Mouse (Mus musculus): ENCODE measurements at regions not wholly inside any gene's neighbourhood (a gene's known extent, or its start where the extent isn't known, plus 50 kb on each side); places are given as distances from the start of the nearest gene placed in this dataset.

DNA sequence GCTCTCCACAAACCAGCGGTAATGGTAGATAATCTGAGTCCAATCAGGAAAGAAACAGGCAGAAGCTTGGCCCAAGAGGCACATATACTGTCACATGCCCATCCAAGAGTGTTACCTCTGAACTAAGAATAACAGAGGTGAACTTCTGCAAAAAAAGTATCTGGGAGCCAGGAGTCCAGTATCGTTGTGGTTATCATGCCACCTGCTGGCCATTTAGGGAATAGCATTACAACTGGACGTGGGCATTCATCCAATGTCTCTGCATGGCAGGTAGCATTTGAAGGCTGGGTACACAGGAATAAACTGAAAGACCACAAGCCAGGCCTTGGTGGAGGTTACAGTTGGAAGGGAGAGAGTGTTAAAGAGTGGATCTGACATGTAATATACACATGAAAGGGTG, 70.9 kb upstream of the Thy1 start:
- H3K9ac ChIP-seq (ENCODE audit: control insufficient read depth, low read depth, low read length, poor library complexity, severe bottlenecking), result no peak overlapping the region
- 0 out of 4 replicates have a peak, but pooled peaks cover 0 to 1% of the 10 kb centered on the region in 2 experiments for H3K27me3 ChIP-seq (ENCODE audit: control insufficient read depth in 1 of 2, insufficient read depth in 2 of 2, low read length in 2 of 2)
- peak; percentile 69 for DNase-seq (ENCODE audit: low read depth, low spot score)
- no peak overlapping the region for H3K4me3 ChIP-seq (ENCODE audit: control insufficient read depth in 1 of 2, insufficient read depth in 1 of 2, low read depth in 2 of 2, low read length in 2 of 2)
- H3K9me3 ChIP-seq (replicated peaks; ENCODE audit: insufficient read depth, low read length), result no peaks in the 10 kb centered on the region
- no peaks in the 10 kb centered on the region for H3K36me3 ChIP-seq (ENCODE audit: control insufficient read depth in 1 of 2, insufficient read depth in 2 of 2, low read length in 2 of 2)
- H3K27ac ChIP-seq (ENCODE audit: control insufficient read depth, low read depth, low read length), result no peak overlapping the region
- H3K79me2 ChIP-seq (ENCODE audit: control insufficient read depth, insufficient read depth, low read length, poor library complexity), result no peaks in the 10 kb centered on the region
- H3K4me1 ChIP-seq (ENCODE audit: control insufficient read depth in 1 of 2, insufficient read depth in 2 of 2, low read length in 2 of 2), result no peaks in the 10 kb centered on the region
- TF ChIP-seq HCFC1 (IDR thresholded peaks at IDR 0.05; ENCODE audit: low read depth, low read length) (no peak), SMC3 (IDR thresholded peaks at IDR 0.05; ENCODE audit: low read depth, low read length) (peak; percentile 84), ZNF384 (IDR thresholded peaks at IDR 0.05; ENCODE audit: low read depth, low read length) (peak; percentile 58), CTCF (IDR thresholded peaks at IDR 0.05 in 2 of 3, conservative IDR thresholded peaks at IDR 0.05 in 1 of 3; ENCODE audit: control insufficient read depth in 1 of 3, insufficient read depth in 1 of 3, low read depth in 2 of 3, low read length in 3 of 3, poor library complexity in 1 of 3, severe bottlenecking in 1 of 3) (peak; percentile 74 to 89 (median 86)), MEF2A (IDR thresholded peaks at IDR 0.05; ENCODE audit: extremely low read depth, insufficient replicate concordance, low read depth, low read length, poor library complexity, severe bottlenecking) (no peak), ZC3H11A (IDR thresholded peaks at IDR 0.05; ENCODE audit: low read depth, low read length) (peak; percentile 58), RAD21 (IDR thresholded peaks at IDR 0.05; ENCODE audit: low read depth, low read length) (peak; percentile 79)

DNA sequence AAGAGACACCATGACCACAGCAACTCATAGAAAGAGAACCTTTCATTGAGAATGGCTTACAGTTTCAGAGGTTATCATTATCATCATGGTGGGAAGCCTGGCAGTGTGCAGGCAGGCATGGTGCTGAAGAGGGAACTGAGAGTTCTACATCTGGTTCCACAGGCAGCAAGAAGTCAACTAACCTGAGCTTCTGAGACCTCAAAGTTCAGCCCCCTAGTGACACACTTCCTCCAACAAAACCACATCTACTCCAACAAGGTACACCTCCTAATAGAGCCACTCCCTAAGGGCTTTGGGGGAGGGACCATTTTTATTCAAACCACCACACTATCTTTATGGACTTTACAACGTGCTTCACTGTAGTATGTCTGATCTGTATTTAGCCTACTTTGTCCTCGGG, 67.8 kb upstream of the Thy1 start:
- DNase-seq (ENCODE audit: low read depth, low spot score), result peak; percentile 21
- no peaks in the 10 kb centered on the region for H3K4me1 ChIP-seq (ENCODE audit: control insufficient read depth in 1 of 2, insufficient read depth in 2 of 2, low read length in 2 of 2)
- H3K9me3 ChIP-seq (replicated peaks; ENCODE audit: insufficient read depth, low read length), result no peaks in the 10 kb centered on the region
- no peak for TF ChIP-seq NELFE (IDR thresholded peaks at IDR 0.05; ENCODE audit: low read depth, low read length)
- no peak for TF ChIP-seq ETS1 (IDR thresholded peaks at IDR 0.05; ENCODE audit: low read depth, low read length)
- no peak for TF ChIP-seq ZC3H11A (IDR thresholded peaks at IDR 0.05; ENCODE audit: low read depth, low read length)
- no peak for TF ChIP-seq MXI1 (IDR thresholded peaks at IDR 0.05; ENCODE audit: low read depth, low read length)
- TF ChIP-seq MEF2A (IDR thresholded peaks at IDR 0.05; ENCODE audit: extremely low read depth, insufficient replicate concordance, low read depth, low read length, poor library complexity, severe bottlenecking), result no peak
- no peak for TF ChIP-seq USF1 (IDR thresholded peaks at IDR 0.05; ENCODE audit: low read depth, low read length)
- no peak for TF ChIP-seq JUND (IDR thresholded peaks at IDR 0.05; ENCODE audit: low read depth, low read length)
- TF ChIP-seq RAD21 (IDR thresholded peaks at IDR 0.05; ENCODE audit: low read depth, low read length), result no peak
- TF ChIP-seq BHLHE40 (IDR thresholded peaks at IDR 0.05; ENCODE audit: borderline replicate concordance, low read depth, low read length), result no peak
- no peak for TF ChIP-seq POLR2A (IDR thresholded peaks at IDR 0.05; ENCODE audit: control insufficient read depth in 1 of 2, insufficient read depth in 1 of 2, low read depth in 1 of 2, low read length in 2 of 2, poor library complexity in 1 of 2)
- TF ChIP-seq ZNF384 (IDR thresholded peaks at IDR 0.05; ENCODE audit: low read depth, low read length), result no peak
- TF ChIP-seq TCF12 (IDR thresholded peaks at IDR 0.05; ENCODE audit: low read depth, low read length), result no peak
- TF ChIP-seq TAL1 (IDR thresholded peaks at IDR 0.05; ENCODE audit: low read length), result no peak
- TF ChIP-seq MYC (IDR thresholded peaks at IDR 0.05; ENCODE audit: low read depth, low read length), result no peak
- no peak for TF ChIP-seq UBTF (IDR thresholded peaks at IDR 0.05; ENCODE audit: borderline replicate concordance, insufficient read depth, low read depth, low read length)
- TF ChIP-seq KAT2A (conservative IDR thresholded peaks at IDR 0.05; ENCODE audit: low read depth, low read length), result no peak
- TF ChIP-seq GATA1 (IDR thresholded peaks at IDR 0.05; ENCODE audit: low read depth, low read length), result no peak
- no peak for TF ChIP-seq EP300 (IDR thresholded peaks at IDR 0.05; ENCODE audit: low read depth in 1 of 2, low read length in 2 of 2)
- TF ChIP-seq SIN3A (IDR thresholded peaks at IDR 0.05; ENCODE audit: low read length), result no peak
- H3K79me2 ChIP-seq (ENCODE audit: control insufficient read depth, insufficient read depth, low read length, poor library complexity), result no peaks in the 10 kb centered on the region
- no peaks in the 10 kb centered on the region for H3K36me3 ChIP-seq (ENCODE audit: control insufficient read depth in 1 of 2, insufficient read depth in 2 of 2, low read length in 2 of 2)
- no peak overlapping the region for H3K4me3 ChIP-seq (ENCODE audit: control insufficient read depth in 1 of 2, insufficient read depth in 1 of 2, low read depth in 2 of 2, low read length in 2 of 2)
- H3K27me3 ChIP-seq (ENCODE audit: control insufficient read depth in 1 of 2, insufficient read depth in 2 of 2, low read length in 2 of 2), result no peaks in the 10 kb centered on the region
- H3K27ac ChIP-seq (ENCODE audit: control insufficient read depth, low read depth, low read length), result no peak overlapping the region
- H3K9ac ChIP-seq (ENCODE audit: control insufficient read depth, low read depth, low read length, poor library complexity, severe bottlenecking), result no peak overlapping the region
